Mouse (Mus musculus) thymus, adult 2 months (tissue): ENCODE data around the gene Cradd. TPM values are rescaled to one million over a fixed set of nuclear protein-coding genes. Genes with fewer than 3 reads are reported as not detected.

Experiments used
- DNase-seq: peaks from one replicate; pipeline ENCODE4 v3.0.0; 2021
- H3K27ac ChIP-seq: fragments of 200-500 bp; 2 replicates; pipeline ENCODE4 v1.5.1; 2012; ENCODE audit warnings: low read length, control low read depth; ENCODE audit not compliant: control insufficient read depth, insufficient read depth
- H3K27me3 ChIP-seq: fragments of 200-500 bp; 2 replicates; pipeline ENCODE4 v1.6.1; 2012; ENCODE audit warnings: mild to moderate bottlenecking, low read length, moderate library complexity, mixed read lengths; ENCODE audit not compliant: control insufficient read depth, insufficient read depth
- H3K36me3 ChIP-seq: fragments of 200-500 bp; 2 replicates; pipeline ENCODE4 v1.6.1; 2012; ENCODE audit warnings: mild to moderate bottlenecking, low read length, moderate library complexity; ENCODE audit not compliant: control insufficient read depth, insufficient read depth
- H3K4me1 ChIP-seq: fragments of 200-500 bp; replicated peaks from 2 replicates; pipeline ENCODE4 v1.6.1; 2012; ENCODE audit warnings: low read length; ENCODE audit not compliant: control insufficient read depth, insufficient read depth
- H3K4me3 ChIP-seq: fragments of 200-500 bp; 2 replicates; pipeline ENCODE4 v1.5.1; 2012; ENCODE audit warnings: mild to moderate bottlenecking, low read length, control low read depth, moderate library complexity; ENCODE audit not compliant: control insufficient read depth, insufficient read depth
- CTCF ChIP-seq: fragments of 200-500 bp; IDR thresholded peaks from 2 replicates; pipeline ENCODE4 v1.5.1; 2012; ENCODE audit warnings: mild to moderate bottlenecking, control low read depth, low read length, moderate library complexity, borderline replicate concordance; ENCODE audit not compliant: control insufficient read depth, poor library complexity, insufficient read depth; ENCODE audit errors: extremely low read depth
- POLR2A ChIP-seq: fragments of 200-500 bp; IDR thresholded peaks from 2 replicates; pipeline ENCODE4 v1.6.1; 2012; ENCODE audit warnings: mild to moderate bottlenecking, low read length, control low read depth, moderate library complexity; ENCODE audit not compliant: control insufficient read depth, poor library complexity, insufficient read depth; ENCODE audit errors: extremely low read depth
- WGBS: fragments of 180-500 bp; shearing (Covaris S2); methylation state at CpG from one replicate; pipeline ENCODE4 v1.1.7; 2018; 5-methylcytosine and 5-hydroxymethylcytosine counted together
- polyA plus RNA-seq: library from polyadenylated mRNA; depleted of rRNA; stranded (reverse); fragments of >200 nt; gene quantifications from 2 replicates; pipeline ENCODE4 v1.2.3, GENCODE M21; 2012

The Cradd gene
- polyA plus RNA-seq, 1 experiment: 15.8 TPM

DNA sequence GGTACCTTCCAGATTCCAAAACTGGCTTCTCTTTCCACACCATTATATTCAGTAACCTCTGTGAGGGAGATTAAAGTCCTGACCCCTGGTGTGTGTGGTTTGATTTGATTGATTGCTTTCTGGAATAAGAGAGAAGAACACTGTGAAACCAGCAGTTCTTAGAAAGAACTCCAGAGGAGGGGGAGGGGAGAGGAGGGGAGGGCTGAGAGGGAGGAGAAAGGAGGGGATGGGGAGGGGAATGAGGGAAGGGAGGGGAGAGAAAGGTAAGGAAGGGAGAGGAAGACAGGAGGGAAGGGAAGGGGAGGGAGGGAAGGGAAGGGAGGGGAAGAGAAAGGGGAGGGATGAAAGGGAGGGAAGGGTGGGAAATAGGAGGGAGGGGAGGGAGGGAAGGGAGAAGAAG is 30.7 kb upstream of the Cradd start:
- no peaks in the 10 kb centered on the region for H3K4me1 ChIP-seq
- H3K27me3 ChIP-seq: no peaks in the 10 kb centered on the region
- TF ChIP-seq CTCF: no peak
- no peak for TF ChIP-seq POLR2A
- DNase-seq: no peak
- no peaks in the 10 kb centered on the region for H3K36me3 ChIP-seq
- no peak overlapping the region for H3K27ac ChIP-seq
- H3K4me3 ChIP-seq: no peak overlapping the region

GRCm38 (mm10) chr10:95354047-95354446 is 30.1 kb upstream of the Cradd start:
- WGBS: 94% methylated on average over 6 of the region's 6 CpGs
- no peaks in the 10 kb centered on the region for H3K36me3 ChIP-seq

GRCm38 (mm10) chr10:95348457-95348856 is 24.5 kb upstream of the Cradd start:
- Histone ChIP-seq H3K27me3 (no peaks in the 10 kb centered on the region), H3K27ac (no peak overlapping the region), H3K4me1 (no peaks in the 10 kb centered on the region), H3K36me3 (no peaks in the 10 kb centered on the region), H3K4me3 (no peak overlapping the region)
- TF ChIP-seq CTCF: no peak
- no peak for TF ChIP-seq POLR2A
- WGBS: 86% methylated on average over 3 of the region's 3 CpGs
- no peak for DNase-seq

More at GRCm38 (mm10) chr10:95354047-95354446, 30.1 kb upstream of the Cradd start:
- DNase-seq: no peak
- no peak for TF ChIP-seq CTCF
- no peak for TF ChIP-seq POLR2A
- no peaks in the 10 kb centered on the region for H3K27me3 ChIP-seq
- H3K4me3 ChIP-seq: no peak overlapping the region
- H3K4me1 ChIP-seq: no peaks in the 10 kb centered on the region
- H3K27ac ChIP-seq: no peak overlapping the region

GRCm38 (mm10) chr10:95347776-95348175 is 23.8 kb upstream of the Cradd start:
- DNase-seq: no peak
- Histone ChIP-seq H3K27ac (no peak overlapping the region), H3K4me3 (no peak overlapping the region), H3K4me1 (no peaks in the 10 kb centered on the region), H3K36me3 (no peaks in the 10 kb centered on the region), H3K27me3 (no peaks in the 10 kb centered on the region)
- TF ChIP-seq POLR2A (no peak), CTCF (no peak)
- WGBS: 97% methylated on average over 3 of the region's 3 CpGs

- 94% methylated on average over 10 of the region's 10 CpGs for WGBS
- no peaks in the 10 kb centered on the region for H3K27me3 ChIP-seq
- H3K36me3 ChIP-seq: no peaks in the 10 kb centered on the region
- TF ChIP-seq CTCF (no peak), POLR2A (no peak)
- no peak overlapping the region for H3K4me3 ChIP-seq
- no peaks in the 10 kb centered on the region for H3K4me1 ChIP-seq
- H3K27ac ChIP-seq: no peak overlapping the region
- DNase-seq: no peak
Measured at GRCm38 (mm10) chr10:95342833-95343590, 19.1 kb upstream of the Cradd start.

- WGBS: 94% methylated on average over 4 of the region's 4 CpGs
- H3K27ac ChIP-seq: no peak overlapping the region
Measured at GRCm38 (mm10) chr10:95340676-95341075, 16.7 kb upstream of the Cradd start.

GRCm38 (mm10) chr10:95337589-95337988 is 13.7 kb upstream of the Cradd start:
- DNase-seq: no peak
- 85% methylated on average over 5 of the region's 5 CpGs for WGBS
- TF ChIP-seq POLR2A (no peak), CTCF (no peak)
- H3K36me3 ChIP-seq: no peaks in the 10 kb centered on the region
- no peaks in the 10 kb centered on the region for H3K27me3 ChIP-seq
- H3K27ac ChIP-seq: no peak overlapping the region
- no peaks in the 10 kb centered on the region for H3K4me1 ChIP-seq
- H3K4me3 ChIP-seq: no peak overlapping the region

More at GRCm38 (mm10) chr10:95340676-95341075, 16.7 kb upstream of the Cradd start:
- no peak for DNase-seq
- no peak for TF ChIP-seq POLR2A
- TF ChIP-seq CTCF: no peak
- H3K4me3 ChIP-seq: no peak overlapping the region
- no peaks in the 10 kb centered on the region for H3K4me1 ChIP-seq
- no peaks in the 10 kb centered on the region for H3K27me3 ChIP-seq
- H3K36me3 ChIP-seq: no peaks in the 10 kb centered on the region
